Mouse (Mus musculus) WW6 (cell line): Measurements from ENCODE around the gene Trpm4.
"Not testable (repeated sequence)": the region's sequence is repeated elsewhere in the genome, so short reads cannot be mapped to it uniquely, and the experiment has no call there.

Experiments
- DNase-seq: peaks from one replicate; pipeline ENCODE4 v3.0.0-alpha.2; 2013; ENCODE audit warnings: low read depth, low spot score

Trpm4 gene

DNA sequence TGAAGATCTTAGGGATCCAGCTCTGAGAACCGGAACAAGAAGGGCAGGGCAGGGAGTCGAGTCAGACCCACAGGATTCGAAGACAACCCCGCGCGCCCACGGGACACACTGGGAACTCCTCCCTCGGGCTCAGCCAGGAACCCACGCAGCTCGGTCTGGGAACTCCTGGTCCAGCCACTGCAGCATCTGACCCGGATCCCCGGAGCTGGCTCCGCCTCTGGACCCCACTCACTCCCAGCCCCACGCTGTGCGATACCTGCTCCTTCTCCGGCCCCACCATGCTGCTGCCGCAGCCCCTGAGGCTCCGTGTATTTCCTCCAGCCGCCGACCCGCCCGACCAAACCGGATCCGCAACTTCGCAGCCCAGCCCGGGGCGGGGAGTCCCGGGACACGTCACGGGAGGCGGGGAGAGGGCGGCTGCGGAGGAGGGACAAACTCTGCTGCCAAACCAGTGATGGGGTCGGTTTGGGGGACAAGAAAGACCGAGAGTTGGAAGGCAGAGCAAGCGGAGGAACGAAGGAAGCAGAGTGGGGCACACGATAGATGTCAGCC lies at the start of gene Trpm4:
Gene Trpm4 (minus strand): TSS at position 350 of the 552 bp plus-strand sequence.
- DNase-seq: no peak

DNA sequence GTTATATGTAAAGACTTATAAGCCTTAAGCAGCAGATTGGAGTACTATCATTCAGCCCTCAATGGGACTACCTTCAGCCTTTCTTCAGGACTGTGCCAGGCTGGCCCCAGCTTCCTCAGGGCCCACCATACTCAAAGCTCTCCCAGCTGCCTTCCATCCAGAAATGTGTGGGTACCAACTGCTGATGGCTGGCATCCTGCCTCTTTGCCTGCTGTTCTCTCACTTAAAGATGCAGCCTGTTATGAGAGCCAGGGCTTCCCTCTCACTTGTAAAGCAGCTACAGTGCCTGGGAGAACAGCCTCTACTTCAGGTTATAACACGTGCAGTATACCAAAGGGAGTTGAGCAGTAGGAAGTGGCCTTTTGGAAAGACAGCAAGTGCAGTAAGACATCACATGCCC lies 42.5 kb upstream of the Trpm4 start:
- DNase-seq: no peak

DNA sequence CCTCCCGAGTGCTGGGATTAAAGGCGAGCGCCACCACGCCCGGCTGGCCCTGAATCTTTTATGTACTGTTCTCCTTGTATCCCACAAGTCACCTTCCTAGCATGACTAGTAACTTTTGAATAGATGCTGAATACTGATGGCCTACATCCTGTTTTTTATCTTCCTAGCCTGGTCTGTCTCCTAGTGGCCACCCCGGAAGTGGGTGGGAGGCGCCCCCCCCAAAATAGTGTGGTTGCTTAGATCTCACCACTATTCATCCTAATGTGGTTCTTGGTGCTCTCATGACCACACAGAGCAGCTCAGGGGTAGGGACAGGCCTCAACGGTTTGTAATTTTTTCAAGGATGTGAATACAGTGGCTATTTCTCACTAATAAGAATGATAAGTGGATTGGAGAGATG lies 41.0 kb upstream of the Trpm4 start:
- no peak for DNase-seq

DNA sequence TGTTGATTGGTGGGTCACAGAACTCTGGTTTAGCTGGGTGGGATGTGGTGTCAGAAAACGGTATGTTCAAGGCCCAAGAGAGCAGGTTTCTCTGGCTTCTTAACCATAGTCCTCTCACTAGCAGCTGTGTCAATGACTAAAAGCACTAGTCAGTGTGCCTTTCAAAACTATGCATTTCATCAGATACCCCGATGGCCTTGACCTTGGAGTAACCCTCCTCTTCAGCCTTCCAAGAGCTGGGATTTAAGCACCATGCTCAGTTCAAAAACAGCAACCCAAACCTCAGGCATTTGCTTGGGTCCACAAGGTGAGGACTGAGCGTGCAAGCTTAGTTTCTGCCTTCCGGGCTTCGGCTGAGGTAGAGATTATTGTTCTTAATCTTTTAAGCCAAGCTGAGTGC lies 38.8 kb upstream of the Trpm4 start:
- no peak for DNase-seq

DNA sequence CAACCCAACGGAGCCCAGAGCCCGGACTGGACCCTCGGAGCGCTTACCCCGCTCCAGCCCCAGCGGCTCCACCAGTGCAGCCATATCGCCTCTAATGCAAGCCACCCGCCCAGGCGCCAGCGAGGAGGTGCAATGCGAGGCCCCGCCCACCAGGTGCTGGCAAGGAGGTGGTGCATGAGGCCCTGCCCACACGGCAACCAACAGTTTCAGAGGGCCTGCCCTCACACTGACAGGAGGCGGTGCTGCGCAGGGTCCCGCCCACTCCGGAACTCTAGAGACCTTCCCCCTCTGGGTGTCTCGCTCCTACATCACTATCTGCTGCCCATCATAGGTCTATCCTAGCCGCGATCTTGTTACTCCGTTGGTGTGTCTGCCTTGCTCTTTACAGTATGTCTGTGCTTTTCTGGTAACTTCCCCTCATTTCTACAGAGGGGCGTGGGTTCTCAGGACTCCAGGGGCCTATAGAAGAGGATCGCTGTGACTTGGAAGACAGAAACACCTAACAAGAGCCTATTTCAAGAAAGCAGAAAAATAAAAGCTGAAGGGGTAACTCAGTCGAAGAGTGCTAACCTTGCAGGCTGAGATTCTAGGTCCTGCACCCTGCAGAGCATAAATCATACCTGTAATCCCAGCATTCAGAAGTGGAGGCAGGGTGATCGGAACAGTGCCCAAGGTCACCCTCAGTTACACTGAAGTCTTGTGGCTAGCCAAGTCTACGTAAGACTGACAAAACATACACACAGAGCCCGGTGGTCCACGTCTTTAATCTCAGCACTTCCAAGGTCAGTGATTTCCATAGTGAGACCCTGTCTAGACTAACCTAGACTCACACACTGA lies 37.1 kb upstream of the Trpm4 start, which contains the start of gene Lin7b:
Gene Lin7b (minus strand): TSS at position 109 of the 837 bp plus-strand sequence.
- DNase-seq: peak; percentile 86

DNA sequence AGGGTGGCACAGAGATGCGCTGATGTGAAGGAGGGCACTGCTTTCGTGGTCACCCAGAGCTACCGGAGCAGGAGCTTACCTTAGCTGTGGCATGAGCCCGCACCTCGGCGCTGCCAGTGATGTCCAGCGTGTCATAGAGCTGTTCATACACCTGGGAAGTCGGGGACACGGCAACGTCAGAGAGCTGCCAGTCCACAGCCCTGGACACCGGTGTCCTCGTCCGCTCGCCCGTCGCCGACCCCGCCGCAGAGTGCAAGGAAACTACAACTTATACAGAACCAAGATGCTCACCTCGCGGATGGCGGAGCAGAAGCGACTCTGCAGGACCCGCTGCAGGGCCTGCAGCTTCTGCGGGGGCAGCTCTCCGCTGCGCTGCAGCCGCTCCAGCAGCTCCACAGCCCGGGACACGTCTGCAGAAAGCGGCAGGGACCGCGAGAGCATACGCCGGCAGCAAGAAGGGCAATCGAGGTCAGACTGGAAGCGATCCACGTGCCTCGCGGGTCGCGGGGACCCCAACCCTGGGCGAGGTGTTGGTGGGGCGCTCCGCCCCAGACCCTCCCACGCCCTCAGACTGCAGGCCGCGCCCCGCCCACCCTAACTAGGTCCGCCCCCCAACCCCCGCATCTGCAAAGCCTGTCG lies 36.4 kb upstream of the Trpm4 start:
- no peak for DNase-seq

DNA sequence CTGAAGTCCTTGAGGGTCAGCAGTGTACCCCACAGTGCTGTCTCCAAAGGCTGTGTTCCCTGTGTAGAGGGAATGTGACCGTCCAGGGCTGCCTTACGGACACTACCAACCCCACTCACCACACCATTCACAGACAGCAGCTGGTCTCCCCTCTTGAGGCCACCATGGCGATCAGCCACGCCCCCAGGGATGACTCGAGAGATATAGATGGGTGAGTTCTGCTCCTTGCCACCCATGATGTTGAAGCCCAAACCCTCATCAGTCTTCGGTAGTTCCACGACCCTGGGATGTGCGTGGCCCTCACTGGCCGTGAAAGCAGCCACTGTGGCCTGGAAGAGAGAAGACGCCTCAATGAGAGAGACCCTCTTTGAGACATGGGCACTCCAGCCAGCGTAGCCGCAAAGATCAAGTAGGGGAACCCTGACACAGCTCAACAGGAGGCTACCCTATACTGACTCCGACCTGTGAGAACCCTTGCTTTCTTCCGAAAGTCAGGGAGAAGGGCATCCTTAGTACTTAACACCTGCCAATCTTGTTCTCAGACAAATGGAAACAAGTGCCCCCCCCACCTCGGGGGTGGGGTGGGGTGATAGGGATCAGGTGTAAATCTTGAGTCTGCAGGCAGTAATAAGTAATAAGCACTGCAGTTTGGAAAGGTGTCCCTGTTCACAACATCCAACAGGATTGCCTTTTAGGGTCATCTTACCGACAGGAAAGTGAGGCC lies 35.6 kb upstream of the Trpm4 start:
- no peak for DNase-seq

DNA sequence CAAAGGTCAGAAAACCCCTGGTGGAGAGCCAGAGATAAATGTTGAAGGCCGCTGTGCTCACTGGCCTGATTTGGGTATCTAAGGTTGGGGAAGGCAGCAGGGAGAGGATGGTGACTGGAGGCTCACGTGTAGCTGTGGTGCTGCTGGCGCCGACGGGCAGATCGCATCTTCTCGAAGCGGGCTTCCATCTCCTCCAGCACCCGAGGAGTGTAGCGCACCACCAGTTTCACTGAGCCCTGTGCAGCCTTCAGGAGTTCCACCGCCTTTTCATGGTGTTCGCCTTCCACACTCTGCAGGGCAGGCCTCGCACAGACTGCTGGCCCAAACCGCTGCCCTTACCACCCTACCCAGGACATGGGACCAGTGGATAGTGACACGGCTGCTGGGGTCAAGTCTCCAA lies 34.6 kb upstream of the Trpm4 start:
- no peak for DNase-seq

DNA sequence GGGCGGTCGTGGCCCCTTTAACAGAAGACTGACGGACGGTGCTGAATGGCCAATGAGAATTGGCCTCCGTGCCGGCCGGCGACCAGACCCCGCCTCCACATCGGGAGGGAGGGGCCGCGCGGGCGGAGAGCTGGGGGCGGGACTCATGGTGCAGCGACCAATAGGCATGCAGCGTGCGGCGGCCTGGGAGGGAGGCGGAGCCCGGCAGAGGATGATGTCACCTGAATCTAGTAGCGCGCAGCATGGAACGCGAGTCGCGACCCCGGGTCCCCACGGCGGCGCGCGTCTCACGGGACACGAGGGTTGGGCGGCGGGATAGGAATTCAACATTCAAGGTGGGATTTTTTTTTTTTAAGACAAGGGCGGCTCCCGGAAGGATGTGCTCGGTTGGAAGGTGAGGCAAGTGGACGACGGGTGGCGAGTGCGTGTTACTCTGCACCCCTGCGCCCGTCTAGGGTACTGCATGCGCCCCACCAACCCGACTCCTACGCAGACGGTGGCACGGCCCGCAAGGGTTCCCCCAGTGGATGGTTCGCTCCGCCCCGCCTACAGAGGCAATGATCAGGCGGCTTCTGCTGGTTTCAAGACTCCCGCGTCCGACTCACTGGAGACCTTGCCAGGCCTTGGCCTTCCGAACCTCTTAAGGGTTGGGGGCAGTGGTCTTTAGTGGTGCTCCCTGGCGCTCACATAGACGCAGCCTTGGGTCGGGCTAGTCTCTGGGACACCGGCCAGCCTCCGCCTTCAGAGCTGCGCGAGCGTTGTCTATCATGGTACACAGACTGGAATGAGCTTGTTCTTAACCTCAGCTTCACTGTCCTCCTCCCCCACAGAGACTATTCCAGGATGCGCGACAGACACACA lies 33.7 kb upstream of the Trpm4 start:
- peak; percentile 90 for DNase-seq

DNA sequence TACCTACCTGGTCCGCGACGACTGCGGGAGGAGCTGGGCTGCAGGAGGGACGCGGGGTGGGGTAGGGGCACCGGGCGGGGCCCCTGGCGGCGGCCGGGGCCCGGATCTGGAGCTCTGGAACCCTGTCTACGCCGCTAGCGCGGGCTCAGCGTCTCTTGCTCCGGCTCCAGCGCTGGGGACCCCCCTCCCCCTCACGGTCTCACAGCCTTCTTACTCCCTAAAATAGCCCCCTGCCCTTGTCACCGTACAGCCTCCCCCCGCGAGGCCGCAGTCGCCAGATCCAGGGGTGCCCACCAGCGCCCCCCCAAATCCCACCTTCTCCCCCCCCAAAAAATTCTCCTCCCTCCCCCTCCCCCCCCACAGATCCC lies 33.1 kb upstream of the Trpm4 start, which contains the start of gene Ppfia3:
Gene Ppfia3 (minus strand): TSS at position 368 of the 368 bp plus-strand sequence.
- no peak for DNase-seq

DNA sequence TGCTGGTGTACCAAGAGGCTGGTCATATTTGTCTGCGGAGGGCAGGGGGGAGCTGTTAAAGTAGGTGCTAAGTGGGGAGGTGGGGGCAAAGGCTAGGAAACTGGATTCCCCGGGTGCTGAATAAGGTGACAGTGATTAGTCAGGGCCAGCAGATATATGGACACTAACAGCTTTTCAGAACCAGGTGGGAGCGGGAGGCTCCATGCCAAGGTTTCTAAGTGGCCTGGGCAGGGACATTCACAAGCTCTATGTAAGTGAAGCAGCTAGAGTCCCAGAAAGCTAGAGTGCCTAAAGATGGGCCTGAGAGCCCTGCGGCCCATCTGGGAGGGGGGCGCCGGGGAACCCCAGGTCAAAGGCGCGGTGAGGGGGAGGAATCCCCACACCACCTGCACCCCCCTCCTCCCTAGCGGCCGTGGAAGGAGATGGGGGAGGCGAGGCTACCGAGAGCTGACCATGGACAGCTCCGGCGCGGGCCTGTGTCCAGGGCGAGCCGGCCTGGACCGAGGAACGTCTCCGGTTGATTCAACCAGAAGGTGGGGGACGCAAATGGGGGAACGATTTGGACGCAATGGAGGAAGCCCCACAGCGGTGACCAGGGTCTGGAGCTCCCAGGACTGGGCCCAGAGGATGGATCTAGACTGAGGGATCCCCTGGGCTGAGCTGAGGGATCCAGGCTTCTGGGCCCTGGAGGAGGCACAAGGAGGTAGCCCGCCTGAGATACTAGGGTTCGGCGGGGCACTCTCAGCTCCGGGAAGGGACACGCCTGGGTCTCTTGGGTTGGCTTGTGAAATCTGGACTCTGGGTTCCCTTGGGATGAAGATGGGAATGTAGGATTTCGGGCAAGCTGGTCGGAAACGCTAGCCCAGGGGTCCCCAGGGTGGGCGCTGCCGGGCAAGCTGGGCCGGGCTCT lies 32.4 kb upstream of the Trpm4 start:
- DNase-seq: no peak

DNA sequence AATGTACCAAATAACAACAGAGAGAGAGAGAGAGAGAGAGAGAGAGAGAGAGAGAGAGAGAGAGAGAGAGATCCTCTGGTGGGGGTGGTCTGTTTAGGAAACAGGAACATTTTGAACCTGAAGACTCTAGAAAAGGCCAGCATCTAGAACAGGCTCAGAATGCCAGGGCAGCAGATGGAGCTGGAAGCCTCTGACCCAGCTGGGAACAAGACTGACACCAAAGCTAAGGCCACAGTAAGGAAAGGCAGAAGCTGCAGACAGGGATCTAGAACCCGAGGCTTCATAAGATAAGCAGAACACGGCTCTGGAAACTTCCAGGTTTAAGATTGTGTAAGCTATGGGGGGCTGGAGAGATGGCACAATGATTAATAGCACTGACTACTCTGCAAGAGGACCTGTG lies 30.4 kb upstream of the Trpm4 start:
- DNase-seq: no peak

DNA sequence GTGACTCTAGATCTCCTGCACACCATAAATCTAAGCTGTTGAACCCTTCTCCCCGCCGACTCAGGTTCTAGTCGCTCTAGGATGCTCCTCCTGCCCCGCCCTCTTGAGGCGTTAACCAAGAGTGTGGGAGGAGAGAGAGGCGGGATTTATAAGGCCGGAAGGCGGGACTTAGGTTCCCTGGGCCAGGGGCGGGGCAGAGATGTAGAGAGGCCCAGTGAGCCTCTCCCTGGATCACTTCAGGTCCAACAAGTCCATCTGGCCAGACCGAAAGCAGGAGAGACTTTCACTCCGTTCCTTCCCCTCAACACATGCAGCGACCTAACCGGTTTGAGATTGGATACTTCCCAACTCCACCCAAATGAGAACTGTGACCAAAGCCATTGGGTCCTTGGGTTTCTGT lies 29.2 kb upstream of the Trpm4 start:
- no peak for DNase-seq

DNA sequence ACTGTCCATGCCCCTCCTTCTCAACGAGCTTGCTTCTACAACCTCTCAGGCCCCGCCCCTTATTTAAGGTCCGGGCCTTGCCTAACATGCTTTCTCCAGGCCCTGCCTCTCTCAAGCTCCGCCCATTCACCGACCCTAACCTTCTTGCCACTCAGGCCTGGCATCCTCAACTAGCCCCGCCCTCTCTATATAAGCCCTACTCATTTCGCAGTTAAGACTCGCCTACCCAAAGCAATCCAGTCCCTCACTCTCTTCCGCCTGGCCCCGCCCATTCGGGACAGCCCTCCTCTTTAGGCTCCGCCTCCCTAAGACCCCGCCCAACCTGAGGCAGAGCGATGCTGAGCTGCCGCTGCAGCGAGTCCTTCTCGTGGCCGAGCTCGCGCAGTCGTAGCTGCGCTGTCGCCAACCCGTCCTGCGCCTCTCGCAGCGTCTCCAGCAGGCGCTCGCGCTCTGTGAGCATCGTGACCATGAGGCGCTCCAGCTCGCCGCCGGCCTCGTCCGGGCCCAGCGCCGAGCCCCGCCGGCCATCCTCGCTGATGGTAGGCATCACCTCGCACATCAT lies 27.7 kb upstream of the Trpm4 start:
- peak; percentile 99 for DNase-seq

DNA sequence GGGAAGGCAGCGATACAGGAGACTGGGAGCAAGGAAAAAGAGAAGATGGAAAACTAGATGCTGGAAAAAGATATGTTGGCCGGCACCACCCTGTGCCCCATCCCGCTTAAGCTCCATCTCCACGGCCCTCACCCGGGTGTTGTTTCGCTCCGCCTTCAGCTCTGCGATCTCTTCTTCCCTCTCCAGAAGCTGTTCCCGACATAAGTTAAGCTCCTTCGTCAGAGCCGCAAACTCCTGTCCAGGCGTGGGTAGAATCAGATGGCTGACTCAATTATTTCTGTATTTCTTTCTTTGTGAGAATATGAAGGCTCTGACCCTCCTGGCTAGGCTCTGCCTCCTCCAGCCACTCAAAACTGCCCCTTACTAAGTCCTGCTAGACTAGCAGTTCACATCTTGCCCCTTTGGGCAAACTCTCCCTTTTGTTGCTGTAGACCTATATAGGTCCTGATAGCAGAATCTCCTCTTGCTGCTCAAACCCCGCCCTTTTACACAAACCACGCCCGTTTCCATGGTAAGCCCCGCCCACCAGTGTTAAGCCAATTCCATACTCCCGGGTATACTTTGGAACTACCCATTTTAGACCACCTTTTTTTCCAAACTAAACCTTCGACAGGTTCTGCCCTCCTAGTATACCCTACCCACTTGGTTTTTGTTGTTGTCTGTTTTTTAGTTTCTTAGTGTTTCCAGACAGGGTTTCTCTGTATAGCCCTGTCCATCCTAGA lies 27.0 kb upstream of the Trpm4 start:
- no peak for DNase-seq

DNA sequence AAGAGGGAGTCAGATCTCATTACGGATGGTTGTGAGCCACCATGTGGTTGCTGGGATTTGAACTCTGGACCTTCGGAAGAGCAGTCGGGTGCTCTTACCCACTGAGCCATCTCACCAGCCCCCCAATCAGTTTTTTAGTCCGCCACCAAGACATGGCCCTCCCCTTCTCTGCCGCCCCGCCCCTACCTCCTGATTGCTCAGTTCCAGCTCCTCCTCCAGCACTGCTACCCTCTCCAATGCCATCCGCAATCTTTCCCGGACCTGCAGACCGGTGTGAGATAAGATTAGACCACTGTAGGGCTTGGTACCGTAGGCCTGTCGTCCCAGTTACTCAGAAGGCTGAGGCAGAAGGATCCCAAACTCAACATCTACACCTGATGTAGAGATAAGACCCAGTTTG lies 25.5 kb upstream of the Trpm4 start:
- DNase-seq: not testable (repeated sequence)

DNA sequence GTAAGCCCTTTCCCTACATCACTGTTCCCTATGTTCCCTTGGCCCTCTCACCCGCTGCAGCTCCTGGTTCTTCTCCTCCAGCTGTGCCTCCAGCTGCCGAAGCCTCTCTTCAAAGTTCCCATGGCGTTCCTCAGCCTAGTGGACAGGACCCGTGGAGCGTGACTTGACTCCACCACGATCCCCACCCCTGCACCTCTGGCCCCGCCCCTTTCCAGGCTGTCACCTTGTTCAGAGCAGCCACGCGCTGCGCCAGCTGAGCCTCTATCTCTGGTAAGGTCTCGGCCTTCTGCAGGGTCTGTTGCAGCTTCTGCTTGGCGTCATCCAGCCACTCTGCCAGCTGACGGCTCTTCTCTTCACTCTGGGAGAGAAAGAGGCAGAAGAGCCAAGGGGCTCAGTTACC lies 22.5 kb upstream of the Trpm4 start:
- DNase-seq: no peak

DNA sequence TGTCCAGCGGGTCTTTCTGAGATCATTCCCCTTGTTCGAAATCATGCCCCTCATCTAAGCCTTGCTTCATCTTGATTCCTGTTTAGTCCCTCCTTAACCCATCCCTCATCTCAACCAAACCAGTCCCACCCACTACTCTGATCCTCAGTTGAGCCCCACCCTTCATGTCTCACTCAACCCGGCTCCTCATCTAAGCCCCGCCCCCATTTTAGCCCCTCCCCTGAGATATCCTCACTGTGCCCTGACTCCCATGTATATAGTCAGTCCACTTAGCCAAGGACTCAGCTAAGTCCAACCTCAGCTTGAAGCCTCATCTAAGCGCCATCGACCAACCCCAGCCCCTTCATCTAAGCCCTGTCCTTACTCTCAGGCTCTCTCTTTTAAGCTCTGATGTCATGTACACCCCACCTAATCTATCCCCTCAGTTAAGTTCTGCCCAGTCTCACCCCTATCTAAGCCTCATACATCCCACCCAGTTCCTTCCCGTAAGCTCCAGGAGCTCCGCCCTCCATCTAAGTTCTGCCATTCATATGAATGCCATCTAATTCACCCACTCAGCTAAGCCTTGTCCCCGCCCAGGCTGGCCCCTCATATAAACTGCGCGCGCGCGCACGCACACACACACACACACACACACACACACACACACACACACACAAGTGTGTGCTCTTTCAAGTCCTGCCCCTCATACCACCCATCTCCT lies 21.9 kb upstream of the Trpm4 start:
- DNase-seq: no peak

DNA sequence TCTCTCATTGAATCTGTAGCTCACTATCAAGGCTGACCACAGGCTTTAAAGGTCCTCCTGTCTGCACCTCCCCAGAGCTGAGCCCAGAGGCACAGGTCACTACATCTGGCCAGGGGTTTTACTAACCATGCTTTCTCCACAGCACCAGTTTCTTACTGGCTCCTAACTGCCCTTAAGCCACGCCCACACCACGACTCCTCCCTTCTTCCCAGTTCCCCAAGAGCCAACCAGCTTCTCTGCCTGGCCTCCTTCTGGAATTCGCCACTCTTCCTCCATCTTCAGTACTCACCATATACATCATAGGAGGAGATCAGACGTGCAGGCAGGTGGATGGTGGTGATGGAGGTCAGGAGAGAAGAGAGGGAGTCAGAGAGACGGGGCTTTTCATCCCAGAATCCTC lies 19.5 kb upstream of the Trpm4 start:
- no peak for DNase-seq
